Mouse (Mus musculus) liver, postnatal 0 days (tissue): Measurements from ENCODE around the gene Nhs. TPM values are rescaled to one million over a fixed set of nuclear protein-coding genes. Genes with fewer than 3 reads are reported as not detected.

Source experiments
- ATAC-seq: fragments of 200-750 bp; cut with Nextera tagmentation; 2 replicates; pipeline ENCODE4 v1.8.0; 2017; ENCODE audit warnings: mild to moderate bottlenecking, moderate library complexity
- DNase-seq: peaks from one replicate; pipeline ENCODE4 v3.0.0-alpha.2; 2016
- H3K27ac ChIP-seq: fragments of 300-500 bp; sonication (generic); 2 replicates; pipeline ENCODE4 v1.5.1; 2014; ENCODE audit warnings: antibody characterized with exemption, moderate library complexity, mild to moderate bottlenecking, low read depth
- H3K27me3 ChIP-seq: fragments of 300-500 bp; sonication (generic); 2 replicates; pipeline ENCODE4 v1.6.1; 2014; ENCODE audit warnings: low read length, control low read depth, mixed read lengths; ENCODE audit not compliant: insufficient read depth
- H3K36me3 ChIP-seq: fragments of 300-500 bp; sonication (generic); replicated peaks from 2 replicates; pipeline ENCODE4 v1.6.1; 2014; ENCODE audit warnings: mild to moderate bottlenecking, control low read depth, low read length, moderate library complexity, mixed read lengths; ENCODE audit not compliant: insufficient read depth
- H3K4me1 ChIP-seq: fragments of 300-500 bp; sonication (generic); 2 replicates; pipeline ENCODE4 v1.6.1; 2014; ENCODE audit warnings: antibody characterized with exemption, mild to moderate bottlenecking, control low read depth; ENCODE audit not compliant: insufficient read depth
- H3K4me2 ChIP-seq: fragments of 300-500 bp; sonication (generic); 2 replicates; pipeline ENCODE4 v1.6.1; 2014; ENCODE audit warnings: low read depth, mild to moderate bottlenecking, low read length, moderate library complexity, mixed read lengths
- H3K4me3 ChIP-seq: fragments of 300-500 bp; sonication (generic); 2 replicates; pipeline ENCODE4 v1.5.1; 2014; ENCODE audit warnings: low read depth, low read length
- H3K9ac ChIP-seq: fragments of 300-500 bp; sonication (generic); replicated peaks from 2 replicates; pipeline ENCODE4 v1.6.1; 2014; ENCODE audit warnings: mild to moderate bottlenecking, moderate library complexity
- H3K9me3 ChIP-seq: fragments of 300-500 bp; sonication (generic); 2 replicates; pipeline ENCODE4 v1.6.1; 2016; ENCODE audit warnings: mild to moderate bottlenecking, control low read depth, low read length, mixed read lengths
- CTCF ChIP-seq: sonication (generic); IDR thresholded peaks from 2 replicates; pipeline ENCODE4 v1.5.1; 2016; ENCODE audit warnings: antibody characterized with exemption, low read depth
- EP300 ChIP-seq: IDR thresholded peaks from 2 replicates; pipeline ENCODE4 v1.6.1; 2016; ENCODE audit warnings: antibody characterized with exemption, low read depth, mild to moderate bottlenecking
- WGBS: fragments of 180-500 bp; shearing (Covaris S2); extraction: QIAGEN DNeasy Blood & Tissue Kit; methylation state at CpG from one replicate; pipeline ENCODE4 v1.1.7; 2014; ENCODE audit not compliant: insufficient replicate concordance; 5-methylcytosine and 5-hydroxymethylcytosine counted together
- polyA plus RNA-seq: library from polyadenylated mRNA; unstranded; fragments of >200 nt; fragmentation: Nextera tagmentation; extraction: Ambion mirVana; gene quantifications from 2 replicates; pipeline ENCODE4 v1.2.1, GENCODE M21; 2015

Nhs gene
- polyA plus RNA-seq, 1 experiment from 2014 or later = 0.04 TPM

- DNase-seq = no peak
- WGBS = 47% methylated on average over 1 of the region's 1 CpGs
- no peak for TF ChIP-seq CTCF
- TF ChIP-seq EP300 = no peak
- no peaks in the 10 kb centered on the region for H3K9me3 ChIP-seq
- no peak overlapping the region for H3K4me3 ChIP-seq
- ATAC-seq = peak; percentile 65
- H3K4me2 ChIP-seq = no peak overlapping the region
- H3K4me1 ChIP-seq = no peaks in the 10 kb centered on the region
- H3K27me3 ChIP-seq = no peaks in the 10 kb centered on the region; the same call in 1 of the 2 replicates
- H3K9ac ChIP-seq = no peak overlapping the region
- H3K27ac ChIP-seq = no peak overlapping the region
- H3K36me3 ChIP-seq = no peaks in the 10 kb centered on the region
Measured at GRCm38 (mm10) chrX:162003818-162004217, 155.7 kb downstream of the Nhs start.

- no peaks in the 10 kb centered on the region for H3K9me3 ChIP-seq
- 67% methylated on average over 3 of the region's 3 CpGs for WGBS
- no peaks in the 10 kb centered on the region for H3K4me1 ChIP-seq
- no peak for DNase-seq
- H3K36me3 ChIP-seq = no peaks in the 10 kb centered on the region
- ATAC-seq = no peak
- no peak overlapping the region for H3K9ac ChIP-seq
- H3K4me3 ChIP-seq = no peak overlapping the region
- peaks cover 2% of the 10 kb centered on the region; the same call in 1 of the 2 replicates for H3K27me3 ChIP-seq
- no peak overlapping the region for H3K4me2 ChIP-seq
- TF ChIP-seq EP300 (no peak), CTCF (no peak)
- no peak overlapping the region for H3K27ac ChIP-seq
Measured at GRCm38 (mm10) chrX:161998876-161999275, 160.7 kb downstream of the Nhs start.

DNA sequence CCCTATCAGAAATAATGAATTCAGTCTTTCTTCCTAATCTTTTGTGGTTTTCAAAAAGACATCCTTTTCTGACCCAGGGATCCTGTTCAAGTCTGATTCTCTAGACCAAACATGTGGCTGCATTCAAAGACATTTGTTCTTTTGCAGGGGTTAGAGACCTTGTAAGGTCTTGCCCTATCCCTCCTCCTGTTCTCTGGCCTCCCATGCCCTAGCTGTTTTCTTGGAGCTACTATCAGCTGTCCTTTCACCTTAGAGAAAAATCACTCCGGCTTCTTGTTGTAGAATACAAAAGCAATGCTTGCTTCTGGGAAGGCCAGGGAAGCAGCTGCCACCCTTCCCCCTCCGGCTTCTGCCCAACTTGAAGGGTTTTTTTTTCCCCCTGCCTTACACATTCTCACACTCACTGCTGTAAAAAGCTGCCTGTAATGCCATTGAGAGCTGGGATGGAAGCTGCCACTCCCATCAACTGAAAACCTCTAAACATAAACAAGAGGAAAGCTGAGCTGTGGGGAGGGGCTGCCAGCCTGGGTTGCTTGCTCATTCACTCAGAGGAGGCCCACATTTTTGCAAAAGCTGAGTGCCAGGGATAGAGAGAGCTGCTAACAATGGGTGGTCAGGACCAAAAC lies 162.2 kb downstream of the Nhs start:
- Histone ChIP-seq H3K27me3 (0 out of 2 replicates have a peak, but pooled peaks cover 2% of the 10 kb centered on the region), H3K9ac (no peak overlapping the region), H3K36me3 (no peaks in the 10 kb centered on the region), H3K27ac (no peak overlapping the region), H3K4me2 (no peak overlapping the region), H3K4me1 (no peaks in the 10 kb centered on the region), H3K4me3 (no peak overlapping the region), H3K9me3 (no peaks in the 10 kb centered on the region)
- DNase-seq (no peak), ATAC-seq (no peak)
- TF ChIP-seq EP300 (no peak), CTCF (no peak)
- WGBS = 66% methylated on average over 2 of the region's 2 CpGs

DNA sequence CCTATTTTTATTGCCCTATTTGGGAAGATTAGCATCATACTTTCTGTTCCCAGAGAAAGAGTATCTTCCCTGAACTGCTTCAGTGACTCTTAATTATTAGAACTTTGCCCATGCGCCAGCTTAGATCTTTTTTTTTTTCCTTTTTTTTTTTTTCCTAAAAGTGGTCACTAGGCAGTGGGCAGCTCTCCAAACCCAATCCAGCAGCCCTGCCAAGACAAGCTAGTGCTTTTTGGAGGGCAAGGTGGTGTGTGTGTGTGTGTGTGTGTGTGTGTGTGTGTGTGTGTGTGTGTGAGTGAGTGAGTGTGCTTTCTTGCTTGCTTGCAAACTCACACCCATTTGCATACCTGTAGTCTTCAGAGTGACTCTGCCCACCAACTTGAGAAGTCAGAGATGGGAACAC lies 169.4 kb downstream of the Nhs start:
- TF ChIP-seq CTCF = no peak
- no peak for TF ChIP-seq EP300
- DNase-seq (no peak), ATAC-seq (no peak)
- Histone ChIP-seq H3K9ac (no peak overlapping the region), H3K4me2 (no peak overlapping the region), H3K9me3 (no peaks in the 10 kb centered on the region), H3K27me3 (0 out of 2 replicates have a peak, but pooled peaks cover 3% of the 10 kb centered on the region), H3K4me1 (no peaks in the 10 kb centered on the region), H3K36me3 (no peaks in the 10 kb centered on the region), H3K4me3 (no peak overlapping the region), H3K27ac (no peak overlapping the region)
- 94% methylated on average over 1 of the region's 1 CpGs for WGBS

DNA sequence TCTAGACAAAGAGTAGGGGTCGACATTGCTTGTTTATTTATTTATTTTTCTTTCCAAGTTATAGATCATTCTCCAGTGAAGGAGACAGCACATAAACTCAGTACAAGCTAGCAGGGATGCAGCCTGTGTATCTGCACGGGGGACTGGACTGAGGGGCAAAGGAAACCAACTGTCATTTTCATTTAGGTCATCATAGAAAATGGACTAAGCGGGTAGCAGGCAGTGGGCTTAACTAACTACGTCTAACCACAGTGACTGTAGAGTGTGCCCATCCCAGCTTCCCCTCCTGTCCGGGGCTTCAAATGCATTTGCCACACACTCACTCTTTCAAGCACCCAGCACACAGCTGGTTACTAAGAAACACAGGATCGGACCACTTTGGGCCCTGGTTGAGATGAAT lies 174.6 kb downstream of the Nhs start:
- Histone ChIP-seq H3K4me1 (no peaks in the 10 kb centered on the region), H3K4me2 (no peak overlapping the region), H3K9me3 (no peaks in the 10 kb centered on the region), H3K9ac (no peak overlapping the region), H3K27me3 (0 out of 2 replicates have a peak, but pooled peaks cover 3% of the 10 kb centered on the region), H3K36me3 (no peaks in the 10 kb centered on the region), H3K27ac (no peak overlapping the region), H3K4me3 (no peak overlapping the region)
- TF ChIP-seq CTCF (no peak), EP300 (no peak)
- ATAC-seq (no peak), DNase-seq (no peak)
- 56% methylated on average over 6 of the region's 6 CpGs for WGBS

DNA sequence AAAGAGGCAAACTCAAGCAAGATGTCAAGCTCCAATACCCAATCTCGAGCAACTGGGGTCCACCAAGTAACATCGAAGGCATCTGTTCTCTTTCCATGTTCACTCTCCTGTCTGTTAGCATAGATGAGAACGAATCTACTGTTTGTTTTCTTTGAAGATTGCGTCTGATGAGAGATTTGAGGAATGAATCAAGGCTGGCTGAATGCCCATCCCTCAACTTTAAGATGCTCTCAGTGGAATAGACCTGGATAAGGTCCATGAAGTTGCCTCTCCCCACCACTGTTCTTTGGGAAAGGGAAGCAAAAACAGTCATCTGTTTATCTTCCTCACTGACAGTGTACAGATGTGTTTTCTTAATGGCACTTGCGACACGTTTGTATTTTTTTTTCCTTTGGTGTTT lies 178.1 kb downstream of the Nhs start:
- Histone ChIP-seq H3K4me1 (no peaks in the 10 kb centered on the region), H3K27me3 (peaks cover 4% of the 10 kb centered on the region; the same call in 1 of the 2 replicates), H3K9me3 (no peaks in the 10 kb centered on the region), H3K4me2 (no peak overlapping the region), H3K36me3 (no peaks in the 10 kb centered on the region), H3K27ac (no peak overlapping the region), H3K4me3 (no peak overlapping the region), H3K9ac (no peak overlapping the region)
- no peak for TF ChIP-seq CTCF
- DNase-seq (no peak), ATAC-seq (no peak)
- 53% methylated on average over 6 of the region's 6 CpGs for WGBS
